Mouse (Mus musculus) frontal cortex, adult 2 months (tissue): ENCODE measurements at regions not wholly inside any gene's neighbourhood (a gene's known extent, or its start where the extent isn't known, plus 50 kb on each side); places are given as distances from the start of the nearest gene placed in this dataset.

ENCODE experiments used
- DNase-seq, 2 experiments: peaks; one replicate each; pipeline ENCODE4 v3.0.0; 2022; ENCODE audit warnings: low spot score in 1 of 2; ENCODE audit errors: extremely low spot score in 1 of 2

- no peak for DNase-seq
Measured at GRCm38 (mm10) chr11:10798079-10798478, 315.9 kb upstream of the Vwc2 start.

- no peak for DNase-seq
Measured at GRCm38 (mm10) chr11:10840191-10840590, 273.8 kb upstream of the Vwc2 start.

GRCm38 (mm10) chr11:10841083-10841482 lies 272.9 kb upstream of the Vwc2 start:
- DNase-seq = peak; percentile 8 to 34

GRCm38 (mm10) chr11:10872267-10872666 lies 241.8 kb upstream of the Vwc2 start:
- DNase-seq = no peak

- DNase-seq = no peak
Measured at GRCm38 (mm10) chr11:10893302-10893701, 220.7 kb upstream of the Vwc2 start.

- DNase-seq = no peak
Measured at GRCm38 (mm10) chr11:10923998-10924397, 190.0 kb upstream of the Vwc2 start.

- peak in 1 of 2 experiments; percentile 11 for DNase-seq
Measured at GRCm38 (mm10) chr11:10952914-10953313, 161.1 kb upstream of the Vwc2 start.
